Mouse (Mus musculus) mouse embryonic stem cell (cell line): ENCODE measurements at regions not wholly inside any gene's neighbourhood (a gene's known extent, or its start where the extent isn't known, plus 50 kb on each side); places are given as distances from the start of the nearest gene placed in this dataset.

ENCODE experiments used
- in situ Hi-C, 2 experiments: fragments of 300-500 bp; cut with MboI; formaldehyde crosslinking; loops; 1 replicate in 1 of 2; 3 replicates in 1 of 2; pipeline ENCODE4 v1.14.3; 2019 to 2020; ENCODE audit warnings: low sequenced_read_pairs in 2 of 2, low pct_unique_long_range_greater_than_20kb in 1 of 2, mixed read lengths in 1 of 2; ENCODE audit not compliant: unreplicated experiment in 1 of 2

DNA sequence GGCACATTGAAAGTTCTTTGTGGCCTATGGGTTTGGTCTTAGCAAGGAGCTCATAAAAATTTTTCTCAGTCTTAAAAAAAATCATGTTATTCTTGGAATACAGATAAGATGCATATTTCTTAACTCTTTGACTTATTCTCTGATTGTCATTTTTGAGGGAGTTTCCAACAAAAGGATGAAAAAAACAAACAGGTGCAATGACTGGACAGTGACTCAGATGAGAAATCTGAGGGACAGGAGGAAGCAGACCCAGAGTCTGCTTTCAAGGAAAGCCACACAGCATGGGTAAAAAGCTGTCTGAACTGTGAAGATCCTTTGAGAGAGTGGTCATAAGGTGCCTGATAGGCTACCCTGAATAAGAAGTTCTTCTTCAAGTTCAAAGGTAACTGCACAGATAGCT, 363.8 kb upstream of the Marcks start:
- in situ Hi-C loops: no loop called here

DNA sequence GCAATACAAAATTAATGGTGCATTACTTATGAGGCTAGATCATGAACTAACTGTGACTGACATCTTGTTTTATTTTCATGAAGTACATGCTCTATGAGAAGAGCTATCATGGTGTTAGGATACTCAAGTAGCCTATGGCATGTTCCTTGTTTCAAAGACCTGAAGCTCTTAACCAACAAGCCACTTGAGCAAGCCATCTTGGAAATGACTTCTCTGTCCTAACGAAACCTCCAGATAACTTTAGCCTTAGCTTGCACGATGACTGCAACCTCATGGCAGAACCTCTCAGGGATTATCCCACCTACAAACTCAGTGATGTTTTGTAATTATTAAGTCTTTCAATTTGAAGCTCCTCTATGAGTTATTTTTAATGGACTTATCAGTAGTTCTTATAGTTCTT, 362.3 kb upstream of the Marcks start:
- in situ Hi-C loops: no loop called here

DNA sequence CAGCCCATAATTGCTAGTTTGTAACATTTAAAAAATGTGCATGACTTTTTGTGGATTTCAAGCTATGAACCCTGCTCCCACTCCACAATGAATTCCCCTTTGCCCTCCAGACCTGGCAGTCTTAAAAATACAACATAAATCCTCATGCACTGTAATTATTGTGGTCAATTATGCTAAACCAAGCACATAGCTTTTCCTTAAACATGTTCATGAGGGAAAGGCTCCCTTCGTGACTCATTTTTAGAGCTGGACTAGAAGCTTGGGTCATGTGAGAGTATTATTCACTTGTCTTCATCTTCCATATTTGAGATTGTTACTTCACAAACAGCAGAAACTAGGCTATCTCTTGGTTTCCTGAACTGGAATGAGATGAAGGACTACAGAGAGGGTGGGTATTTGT, 356.7 kb upstream of the Marcks start:
- in situ Hi-C loops: no loop called here

DNA sequence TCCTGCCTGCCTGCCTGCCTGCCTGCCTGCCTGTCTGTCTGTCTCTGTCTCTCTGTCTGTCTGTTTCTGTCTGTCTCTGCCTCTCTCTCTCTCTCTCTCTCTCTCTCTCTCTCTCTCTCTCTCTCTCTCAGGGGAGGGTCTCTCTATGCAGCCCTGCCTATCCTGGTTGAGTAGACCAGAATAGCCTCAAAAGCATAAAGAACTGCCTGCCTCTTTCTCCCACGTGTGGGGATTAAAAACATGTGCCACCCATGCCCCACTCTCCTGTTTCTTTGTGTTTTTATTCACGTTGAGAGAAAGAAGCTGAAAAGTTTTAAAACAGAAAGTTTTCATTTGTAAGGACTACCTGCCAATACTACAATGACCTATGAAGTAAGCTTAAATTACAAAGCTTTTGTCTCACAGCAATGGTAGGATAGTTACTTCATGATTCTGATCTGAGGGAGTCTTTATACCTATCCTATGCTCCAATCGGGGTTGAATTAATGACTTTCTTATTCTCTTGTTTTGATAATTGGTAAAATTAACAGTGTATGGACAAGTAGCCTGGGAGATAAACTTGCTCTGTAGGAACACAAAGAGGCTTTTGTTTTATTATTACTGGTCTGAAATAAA, 355.9 kb upstream of the Marcks start:
- in situ Hi-C loops: no loop called here

DNA sequence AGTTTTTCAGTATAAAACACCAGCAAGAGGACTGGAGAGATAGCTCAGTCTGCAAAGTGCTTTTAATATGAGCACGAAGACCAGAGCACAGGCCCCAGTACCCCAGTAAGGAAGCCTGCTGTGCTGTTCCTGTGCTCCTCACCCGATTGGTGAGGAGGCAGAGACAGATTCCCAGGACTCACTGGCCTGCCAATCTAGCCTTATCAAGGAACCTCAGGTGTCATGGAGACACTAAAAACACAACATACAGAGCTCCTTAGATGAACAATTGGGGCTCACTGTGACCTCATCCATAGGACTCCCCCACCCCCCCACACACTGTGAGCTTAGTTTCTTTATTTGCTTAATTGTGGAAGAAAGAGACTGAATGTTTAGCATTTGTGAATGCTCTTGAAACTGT, 355.4 kb upstream of the Marcks start:
- in situ Hi-C loops: no loop called here

DNA sequence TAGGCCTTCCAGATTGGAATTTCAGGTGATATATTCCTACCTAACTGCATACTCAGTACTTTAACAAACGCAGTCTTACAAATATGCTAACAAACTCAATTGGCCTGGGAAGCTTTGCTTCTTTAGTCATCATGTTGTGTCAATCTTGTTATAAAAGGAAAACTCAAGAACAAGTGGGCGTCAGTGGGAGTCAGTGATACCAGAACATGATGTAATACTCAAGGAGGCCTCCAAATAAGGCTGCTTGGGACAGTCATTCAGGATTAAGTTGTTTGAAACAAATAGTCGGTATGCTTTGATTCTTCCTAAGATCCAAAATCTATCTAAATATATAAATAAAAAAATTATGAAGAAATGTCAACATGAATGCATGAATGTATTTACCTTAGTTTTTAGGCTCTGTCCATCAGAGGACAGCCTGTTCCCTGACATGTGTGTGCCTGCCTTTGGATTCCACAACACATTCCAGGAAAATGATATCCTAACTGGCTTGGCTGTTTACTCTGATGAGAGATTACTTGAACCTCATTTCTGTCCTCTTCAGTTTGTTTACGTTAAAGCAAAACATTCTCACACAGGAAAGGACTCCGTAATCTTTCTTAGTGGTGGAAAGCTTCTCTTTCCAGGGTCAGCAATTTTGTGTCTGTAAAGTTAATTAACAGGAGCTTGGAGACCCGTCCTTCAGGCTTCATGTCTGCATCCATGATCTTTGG, 345.7 kb upstream of the Marcks start:
- in situ Hi-C loops: no loop called here

DNA sequence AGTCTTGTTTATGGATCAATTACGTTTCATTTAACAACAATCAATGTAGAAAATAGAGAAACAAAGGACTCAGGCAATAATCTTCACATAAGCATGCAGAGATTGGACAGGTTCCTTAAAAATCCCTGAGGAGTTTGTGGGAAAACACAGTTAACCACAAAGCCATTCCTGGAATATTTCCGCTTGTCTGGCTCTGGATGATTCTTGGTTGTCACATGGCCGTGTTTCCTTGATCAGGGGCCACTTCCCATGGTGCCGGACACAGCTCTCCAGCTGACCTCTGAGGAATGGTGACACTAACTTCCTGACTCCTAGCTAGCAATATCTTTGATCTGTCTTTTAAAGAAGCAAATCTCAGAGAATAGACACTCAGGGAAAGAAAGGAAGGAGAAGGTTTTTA, 344.8 kb upstream of the Marcks start:
- in situ Hi-C loops: no loop called here

DNA sequence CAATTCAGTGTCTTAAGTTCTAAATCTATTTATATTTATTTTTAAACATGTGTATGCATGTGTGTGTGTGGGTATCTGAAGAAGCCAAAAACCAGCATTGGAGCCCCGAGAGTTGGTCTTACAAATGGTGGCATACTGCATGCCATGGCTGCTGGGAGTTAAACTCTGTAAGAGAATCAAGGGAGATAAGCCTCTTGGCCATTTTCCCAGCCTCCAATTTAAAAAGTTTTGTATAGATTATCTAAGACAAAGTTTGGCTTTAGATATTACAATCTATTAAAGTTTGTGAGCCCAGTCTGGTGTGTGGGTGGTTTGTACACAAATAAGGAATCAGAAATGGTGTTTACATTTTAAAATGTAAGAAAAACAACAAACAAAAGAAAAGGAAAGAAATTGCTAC, 343.2 kb upstream of the Marcks start:
- in situ Hi-C loops: no loop called here

DNA sequence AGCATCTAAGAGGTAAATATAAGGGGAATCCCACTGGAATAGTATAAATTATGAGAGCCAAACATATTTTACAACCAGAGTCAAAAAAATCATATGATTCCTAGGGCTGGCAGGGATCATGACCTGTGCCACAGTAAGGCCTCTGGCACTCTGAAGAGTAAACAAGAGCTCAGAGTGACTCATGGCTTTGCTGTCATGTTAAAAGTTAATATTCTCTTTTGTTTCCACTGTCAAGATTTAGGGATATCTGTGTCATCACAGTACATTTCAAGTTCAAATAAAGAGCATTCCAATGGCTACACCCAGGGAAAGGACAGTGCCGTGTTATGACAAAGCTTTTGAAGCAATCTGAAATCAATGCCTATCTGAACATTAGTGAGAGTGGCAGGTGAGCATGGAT, 341.6 kb upstream of the Marcks start:
- in situ Hi-C loops: no loop called here

DNA sequence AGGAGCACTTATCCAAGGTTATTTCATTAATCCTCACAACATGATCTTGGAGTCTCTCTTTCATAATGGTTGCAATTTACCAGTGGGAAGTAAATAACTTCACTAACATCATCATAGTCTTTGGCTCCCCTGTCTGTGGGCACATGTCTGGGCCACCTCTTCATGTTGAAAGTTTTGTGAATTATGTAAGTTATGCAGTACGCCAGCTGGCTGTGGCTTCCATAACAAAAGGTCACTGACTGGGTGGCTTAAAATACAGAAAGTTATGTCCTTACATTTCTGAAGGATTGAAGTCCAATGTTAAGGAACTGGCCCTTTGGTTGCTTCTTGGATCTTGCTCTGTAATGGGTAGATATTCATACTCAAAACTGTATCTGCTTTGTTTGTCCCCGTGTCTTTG, 339.4 kb upstream of the Marcks start:
- in situ Hi-C loops: no loop called here

DNA sequence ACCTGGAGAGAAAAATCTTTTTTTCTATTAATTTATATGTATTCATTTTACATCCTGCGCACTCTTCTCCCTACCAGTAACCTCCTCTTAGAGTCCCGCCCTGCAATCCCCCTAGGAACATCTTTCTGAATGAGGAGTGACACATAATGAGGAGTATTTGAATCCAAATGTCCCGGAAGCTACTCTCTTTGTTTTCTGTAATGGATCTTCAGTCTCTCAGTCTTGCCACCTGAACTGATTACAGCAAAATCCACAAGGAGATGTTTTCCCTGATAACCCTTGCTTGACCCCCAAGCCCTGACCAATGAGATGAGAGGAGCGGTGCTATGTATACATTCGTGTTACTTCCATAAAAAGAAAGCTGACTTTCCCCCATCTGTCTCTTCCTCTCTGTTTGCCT, 334.4 kb upstream of the Marcks start:
- in situ Hi-C loops: no loop called here

DNA sequence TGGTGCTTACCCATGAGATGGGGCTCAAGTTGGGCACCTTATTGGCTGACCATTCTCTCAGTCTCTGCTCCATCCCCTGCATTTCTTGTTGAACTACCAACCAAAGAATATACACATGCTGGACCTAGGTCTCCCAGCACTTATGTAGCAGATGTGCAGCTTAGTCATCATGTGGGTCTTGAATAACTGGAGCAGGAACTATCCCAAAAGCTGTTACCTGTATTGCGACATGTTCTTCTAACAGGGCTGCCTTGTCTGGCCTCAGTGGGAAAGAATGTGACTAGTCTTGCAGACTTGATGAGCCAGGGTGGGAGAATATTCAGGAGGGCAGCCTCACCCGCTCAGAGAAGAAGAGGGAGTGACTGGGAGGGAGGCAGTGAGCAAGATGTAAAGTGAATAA, 318.7 kb upstream of the Marcks start:
- in situ Hi-C loops: no loop called here

DNA sequence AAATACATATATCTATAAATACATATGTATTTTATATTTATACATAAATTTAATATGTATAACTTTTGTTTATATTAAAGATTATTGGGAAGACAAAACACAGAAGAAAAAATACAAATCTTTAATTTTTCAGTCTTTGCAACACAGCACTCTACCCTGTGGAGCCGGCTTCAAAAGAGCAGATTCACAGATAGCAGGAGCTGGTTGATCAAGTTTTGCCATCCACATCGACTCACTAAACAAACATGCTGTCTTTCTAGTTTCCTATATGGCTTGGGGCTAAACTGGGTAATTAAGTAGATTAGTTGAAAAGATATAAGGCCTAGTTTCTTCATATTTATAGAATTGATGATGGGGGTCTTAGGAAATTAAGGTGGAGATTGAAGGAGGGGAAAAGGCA, 311.2 kb upstream of the Marcks start:
- in situ Hi-C loops: no loop called here

DNA sequence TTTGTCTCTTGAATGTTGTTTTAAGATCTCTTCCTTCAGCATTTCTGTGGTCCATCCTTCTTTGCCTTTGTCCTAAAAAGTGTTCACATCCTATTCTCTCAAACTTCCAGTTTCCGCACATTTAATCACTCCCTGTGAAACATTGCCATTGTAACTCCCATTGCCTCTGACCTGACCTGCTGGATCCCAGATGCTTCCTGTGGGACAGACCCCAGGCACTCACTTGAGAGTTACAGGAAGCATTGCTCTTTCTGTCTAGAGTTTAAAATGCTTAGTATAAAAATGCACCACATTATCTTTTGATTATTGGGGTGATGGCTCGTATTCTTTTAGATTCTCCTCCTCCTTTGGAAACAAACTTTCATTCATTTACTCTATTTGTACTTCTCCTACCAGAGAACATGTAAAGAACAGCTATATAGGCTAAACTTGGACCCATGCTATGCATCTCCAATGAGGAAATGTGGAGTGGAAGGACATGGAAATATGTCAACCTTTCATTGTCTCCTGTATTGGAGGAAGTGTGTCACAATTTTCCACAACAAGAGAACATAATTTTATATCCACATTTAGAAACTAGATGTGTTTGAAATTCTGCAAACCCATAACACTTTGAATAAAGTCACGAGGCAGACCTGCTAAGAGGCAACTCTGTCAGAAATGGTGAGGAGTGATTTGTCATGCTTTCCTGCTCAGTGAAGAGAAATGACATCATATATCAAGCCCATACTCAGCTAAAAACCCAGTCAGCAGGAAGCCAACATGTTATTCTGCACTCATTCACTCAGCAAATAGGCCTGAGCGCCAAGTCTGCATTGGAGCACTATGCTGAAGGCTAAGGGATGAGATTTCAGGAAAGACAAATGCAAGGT, 308.8 kb upstream of the Marcks start:
- in situ Hi-C loops: no loop called here

DNA sequence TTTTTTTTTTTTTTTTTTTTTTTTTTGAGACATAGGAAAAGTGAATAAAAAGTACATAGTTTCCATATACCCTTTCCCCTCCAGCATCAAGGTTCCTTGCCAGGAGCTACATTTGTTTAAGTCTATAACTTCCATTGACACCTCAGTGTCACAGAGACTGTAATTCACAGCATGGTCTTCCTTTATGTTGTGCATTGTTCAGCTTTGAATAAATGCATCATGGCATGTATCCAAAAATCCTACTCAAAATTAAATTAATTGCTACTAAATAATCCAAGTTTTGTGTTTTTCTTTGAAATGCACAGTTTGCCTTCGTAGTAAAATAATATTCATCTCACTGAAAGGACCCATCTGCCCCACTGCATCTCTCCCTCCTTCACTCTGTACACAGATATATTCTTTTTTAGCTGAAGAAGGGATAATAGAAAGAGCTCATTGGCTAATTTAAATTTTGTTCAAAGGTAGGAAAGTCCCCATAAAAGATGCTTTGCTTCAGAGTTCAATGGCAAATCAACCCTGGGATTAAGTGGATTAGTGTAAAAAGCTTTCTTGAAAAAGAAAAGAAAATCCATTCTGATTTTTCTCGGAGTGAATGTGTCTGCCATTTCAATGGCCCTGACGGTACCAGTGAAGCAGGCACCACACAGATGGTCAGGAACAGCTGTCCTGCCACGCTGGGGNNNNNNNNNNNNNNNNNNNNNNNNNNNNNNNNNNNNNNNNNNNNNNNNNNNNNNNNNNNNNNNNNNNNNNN, 301.3 kb upstream of the Marcks start:
- in situ Hi-C loops: no loop called here

DNA sequence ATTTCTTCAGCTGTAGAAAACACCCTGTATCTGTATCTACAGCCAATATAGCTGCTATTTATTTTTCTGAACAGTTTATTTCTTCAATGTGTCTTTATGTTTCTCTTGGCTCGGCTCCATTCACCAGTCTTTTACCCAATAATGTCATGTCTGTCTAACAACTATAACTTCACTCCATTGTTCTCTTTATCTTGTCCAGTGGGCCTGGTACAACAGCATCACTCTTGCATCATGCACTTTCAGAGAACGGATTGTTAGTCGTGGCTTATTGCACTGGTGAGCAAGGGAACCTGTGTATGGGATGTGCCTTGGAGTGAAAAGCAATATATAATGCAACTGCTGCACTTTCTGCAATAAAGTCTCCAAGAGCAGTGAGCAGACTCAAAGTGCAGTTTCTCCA, 299.6 kb upstream of the Marcks start:
- in situ Hi-C loops: no loop called here

DNA sequence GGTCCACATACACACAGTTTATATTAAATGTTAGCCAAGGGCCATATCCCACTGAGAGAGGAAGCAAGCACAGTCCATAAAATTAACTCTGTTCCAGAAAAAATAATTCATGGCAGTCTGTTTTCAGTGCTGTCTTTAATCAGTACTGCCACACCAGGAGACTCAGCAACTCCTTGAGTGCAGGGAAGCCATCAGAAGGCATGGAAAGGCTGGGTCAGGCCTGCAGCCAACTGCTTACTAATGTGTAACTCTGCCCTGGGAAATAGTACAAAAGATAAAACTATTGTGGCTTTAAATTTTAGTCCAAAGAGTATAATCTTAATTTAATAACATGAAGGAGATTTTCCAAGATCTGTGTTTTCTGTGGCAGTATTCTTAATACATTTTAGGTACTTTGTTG, 298.1 kb upstream of the Marcks start:
- in situ Hi-C loops: no loop called here

DNA sequence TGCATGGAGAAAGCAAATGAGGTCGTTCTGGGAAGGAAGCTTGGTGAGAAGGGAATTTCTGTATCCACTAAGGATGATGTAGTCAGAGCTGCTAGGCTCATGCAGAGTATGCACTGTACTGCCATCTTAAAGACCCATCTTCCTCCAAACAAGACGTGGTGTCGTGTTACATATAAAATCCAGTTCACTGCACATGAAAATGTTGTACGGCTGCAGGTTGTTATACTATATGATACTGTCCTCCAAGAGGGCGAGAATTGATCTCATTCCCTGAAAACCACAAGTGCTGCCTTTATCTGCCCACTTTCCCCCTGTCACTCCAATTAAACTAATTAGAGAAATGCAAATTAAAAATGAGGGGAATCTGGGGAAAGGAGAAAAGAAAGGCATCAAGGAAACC, 295.5 kb upstream of the Marcks start:
- in situ Hi-C loops: no loop called here

DNA sequence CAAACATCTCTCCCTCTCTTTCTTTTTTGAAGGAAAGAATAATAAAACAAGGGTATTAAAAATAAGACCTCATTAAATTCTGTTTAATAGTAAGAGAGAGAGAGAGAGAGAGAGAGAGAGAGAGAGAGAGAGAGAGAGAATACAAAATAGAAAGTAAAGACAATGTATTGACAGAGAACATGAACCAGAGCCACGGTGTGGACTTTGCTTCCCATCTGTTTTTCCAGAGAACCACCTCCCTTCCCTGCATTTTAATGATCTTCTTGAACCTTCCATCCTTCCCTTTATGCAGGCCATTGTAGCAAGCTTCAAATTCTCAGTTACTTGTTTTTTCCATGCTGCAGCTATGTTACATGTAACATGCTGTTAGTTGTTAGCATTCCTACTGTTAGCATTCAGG, 284.3 kb upstream of the Marcks start:
- in situ Hi-C loops: no loop called here
